Mouse (Mus musculus) hindbrain, embryonic 15.5 days (tissue): Measurements from ENCODE around the gene Elmo3. TPM values are rescaled to one million over a fixed set of nuclear protein-coding genes. Genes with fewer than 3 reads are reported as not detected.

Experiments used
- ATAC-seq: fragments of 200-750 bp; cut with Nextera tagmentation; 2 replicates; pipeline ENCODE4 v1.8.0; 2017; ENCODE audit warnings: low read depth, moderate number of reproducible peaks, moderate TSS enrichment; ENCODE audit not compliant: low FRiP score
- H3K27ac ChIP-seq: fragments of 300-500 bp; sonication (generic); replicated peaks from 2 replicates; pipeline ENCODE4 v1.5.1; 2015; ENCODE audit warnings: mild to moderate bottlenecking, inconsistent platforms
- H3K27me3 ChIP-seq: fragments of 300-500 bp; sonication (generic); 2 replicates; pipeline ENCODE4 v1.6.1; 2015; ENCODE audit warnings: control low read depth, inconsistent platforms
- H3K36me3 ChIP-seq: fragments of 300-500 bp; sonication (generic); 2 replicates; pipeline ENCODE4 v1.6.1; 2015; ENCODE audit warnings: control low read depth, inconsistent platforms
- H3K4me1 ChIP-seq: fragments of 300-500 bp; sonication (generic); replicated peaks from 2 replicates; pipeline ENCODE4 v1.6.1; 2015; ENCODE audit warnings: control low read depth, inconsistent platforms
- H3K4me2 ChIP-seq: fragments of 300-500 bp; sonication (generic); 2 replicates; pipeline ENCODE4 v1.6.1; 2015; ENCODE audit warnings: moderate library complexity, mild to moderate bottlenecking, inconsistent platforms
- H3K4me3 ChIP-seq: fragments of 300-500 bp; sonication (generic); 2 replicates; pipeline ENCODE4 v1.5.1; 2015; ENCODE audit warnings: mild to moderate bottlenecking, inconsistent platforms
- H3K9ac ChIP-seq: fragments of 300-500 bp; sonication (generic); 2 replicates; pipeline ENCODE4 v1.6.1; 2015; ENCODE audit warnings: inconsistent platforms
- H3K9me3 ChIP-seq: fragments of 300-500 bp; sonication (generic); 2 replicates; pipeline ENCODE4 v1.6.1; 2016; ENCODE audit warnings: control low read depth, inconsistent platforms
- WGBS: fragments of 180-500 bp; shearing (Covaris S2); methylation state at CpG from one replicate; pipeline ENCODE4 v1.1.7; 2015; 5-methylcytosine and 5-hydroxymethylcytosine counted together
- polyA plus RNA-seq: library from polyadenylated mRNA; unstranded; fragments of >200 nt; fragmentation: Nextera tagmentation; extraction: Ambion mirVana; gene quantifications from 2 replicates; pipeline ENCODE4 v1.2.1, GENCODE M21; 2015

Gene Elmo3
- polyA plus RNA-seq, 1 experiment from 2014 or later = 1.3 TPM

DNA sequence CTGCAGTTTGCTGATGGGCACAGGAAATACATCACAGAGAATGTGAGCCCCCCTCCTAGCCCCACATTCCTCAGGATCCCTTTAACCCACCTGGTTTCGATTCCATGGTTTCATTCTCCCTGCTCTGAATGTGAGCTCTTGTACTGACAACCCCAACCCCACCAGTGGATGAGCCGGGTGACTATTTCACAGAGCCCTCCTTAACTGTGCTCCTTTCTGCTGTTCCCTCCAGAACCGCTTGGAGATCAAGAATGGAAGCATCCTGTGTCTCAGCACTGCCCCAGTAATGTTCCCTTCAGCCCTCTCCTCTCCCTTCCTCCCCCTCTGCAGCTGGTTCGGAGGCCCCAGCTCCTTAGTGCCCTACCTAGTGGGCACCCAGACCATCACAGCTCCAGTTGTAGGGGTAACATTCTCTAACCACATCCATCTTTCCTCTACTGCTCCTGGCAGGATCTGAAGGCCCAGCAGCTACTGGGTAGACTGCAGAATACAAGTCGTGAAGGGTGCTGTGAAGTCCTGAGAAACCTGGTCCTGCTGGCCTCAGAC lies 818 bp downstream of the Elmo3 start:
- H3K4me2 ChIP-seq = peak overlapping the region; percentile 48
- peak; percentile 33; the same call in 1 of the 2 replicates for ATAC-seq
- no peak overlapping the region for H3K27ac ChIP-seq
- no peaks in the 10 kb centered on the region for H3K27me3 ChIP-seq
- no peaks in the 10 kb centered on the region for H3K9me3 ChIP-seq
- H3K36me3 ChIP-seq = peaks cover 45% of the 10 kb centered on the region
- peak overlapping the region; percentile 16; the same call in 1 of the 2 replicates for H3K4me3 ChIP-seq
- peaks cover 15% of the 10 kb centered on the region for H3K4me1 ChIP-seq
- 60% methylated on average over 5 of the region's 5 CpGs for WGBS
- no peak overlapping the region for H3K9ac ChIP-seq

DNA sequence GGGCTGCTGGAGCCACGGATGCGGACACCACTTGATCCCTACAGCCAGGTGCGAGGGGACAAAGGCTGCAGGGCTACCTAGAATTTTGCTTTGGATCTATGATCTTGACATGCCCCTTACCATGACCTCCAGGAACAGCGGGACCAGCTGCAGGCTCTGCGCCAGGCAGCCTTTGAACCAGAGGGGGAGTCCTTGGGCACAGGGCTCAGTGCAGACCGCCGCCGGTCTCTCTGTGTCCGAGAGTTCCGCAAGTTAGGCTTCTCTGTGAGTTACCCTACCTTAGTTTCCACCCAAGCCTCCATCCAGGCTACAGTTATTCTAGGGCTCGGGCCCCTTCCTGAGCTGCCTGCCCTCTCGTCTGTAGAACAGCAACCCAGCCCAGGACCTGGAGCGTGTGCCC lies 2.3 kb downstream of the Elmo3 start:
- Histone ChIP-seq H3K9ac (no peak overlapping the region), H3K27ac (no peak overlapping the region), H3K36me3 (peaks cover 36% of the 10 kb centered on the region), H3K4me1 (peaks cover 15% of the 10 kb centered on the region), H3K4me3 (no peak overlapping the region), H3K9me3 (no peaks in the 10 kb centered on the region), H3K4me2 (no peak overlapping the region), H3K27me3 (no peaks in the 10 kb centered on the region)
- ATAC-seq = no peak
- 94% methylated on average over 13 of the region's 13 CpGs for WGBS

DNA sequence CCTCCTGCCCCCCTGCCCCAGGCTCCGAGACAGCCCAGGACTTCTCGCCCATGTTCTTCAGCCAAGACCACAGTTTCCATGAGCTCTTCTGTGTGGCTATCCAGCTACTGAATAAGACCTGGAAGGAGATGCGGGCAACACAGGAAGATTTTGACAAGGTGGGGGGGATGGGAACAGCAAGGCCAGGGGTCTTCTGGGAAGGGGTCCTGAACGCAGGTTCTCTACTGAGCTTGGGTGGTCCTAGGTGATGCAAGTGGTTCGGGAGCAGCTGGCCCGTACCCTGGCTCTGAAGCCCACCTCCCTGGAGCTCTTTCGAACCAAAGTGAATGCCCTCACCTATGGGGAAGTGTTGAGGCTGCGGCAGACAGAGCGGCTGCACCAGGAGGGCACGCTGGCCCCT lies 3.0 kb downstream of the Elmo3 start:
- Histone ChIP-seq H3K4me3 (no peak overlapping the region), H3K9ac (no peak overlapping the region), H3K9me3 (no peaks in the 10 kb centered on the region), H3K27ac (no peak overlapping the region), H3K27me3 (no peaks in the 10 kb centered on the region), H3K4me2 (no peak overlapping the region), H3K36me3 (peaks cover 35% of the 10 kb centered on the region), H3K4me1 (peaks cover 15% of the 10 kb centered on the region)
- no peak for ATAC-seq
- 95% methylated on average over 10 of the region's 10 CpGs for WGBS

DNA sequence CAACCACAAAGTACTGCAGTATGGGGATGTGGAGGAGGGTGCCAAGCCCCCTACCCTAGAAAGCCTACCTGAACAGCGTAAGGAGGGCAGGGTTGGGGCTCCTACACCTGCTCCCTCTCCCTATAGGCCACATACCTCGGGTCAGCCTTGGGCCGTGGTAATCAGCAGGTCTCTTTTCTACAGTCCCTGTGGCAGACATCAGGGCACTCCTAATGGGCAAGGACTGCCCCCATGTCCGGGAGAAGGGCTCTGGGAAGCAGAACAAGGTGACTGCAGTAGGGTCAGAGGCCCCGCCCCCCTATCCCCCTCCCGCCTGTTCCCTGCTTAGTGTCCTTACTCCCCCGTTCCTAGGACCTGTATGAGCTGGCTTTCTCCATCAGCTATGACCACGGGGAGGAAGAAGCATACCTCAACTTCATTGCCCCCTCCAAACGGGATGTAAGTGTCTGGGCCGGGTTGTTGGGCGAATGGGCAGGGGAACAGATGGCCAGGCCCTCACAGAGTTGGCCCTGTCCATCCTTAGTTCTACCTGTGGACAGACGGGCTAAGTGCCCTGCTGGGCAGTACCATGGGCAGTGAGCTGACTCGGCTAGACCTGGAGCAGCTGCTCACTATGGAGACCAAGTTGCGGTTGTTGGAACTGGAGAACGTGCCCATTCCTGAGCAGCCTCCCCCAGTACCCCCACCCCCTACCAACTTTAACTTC lies 3.9 kb downstream of the Elmo3 start:
- Histone ChIP-seq H3K4me2 (no peak overlapping the region), H3K9ac (no peak overlapping the region), H3K27ac (no peak overlapping the region), H3K36me3 (peaks cover 39% of the 10 kb centered on the region), H3K9me3 (no peaks in the 10 kb centered on the region), H3K27me3 (no peaks in the 10 kb centered on the region), H3K4me3 (no peak overlapping the region), H3K4me1 (peaks cover 15% of the 10 kb centered on the region)
- no peak for ATAC-seq
- WGBS = 83% methylated on average over 15 of the region's 15 CpGs

DNA sequence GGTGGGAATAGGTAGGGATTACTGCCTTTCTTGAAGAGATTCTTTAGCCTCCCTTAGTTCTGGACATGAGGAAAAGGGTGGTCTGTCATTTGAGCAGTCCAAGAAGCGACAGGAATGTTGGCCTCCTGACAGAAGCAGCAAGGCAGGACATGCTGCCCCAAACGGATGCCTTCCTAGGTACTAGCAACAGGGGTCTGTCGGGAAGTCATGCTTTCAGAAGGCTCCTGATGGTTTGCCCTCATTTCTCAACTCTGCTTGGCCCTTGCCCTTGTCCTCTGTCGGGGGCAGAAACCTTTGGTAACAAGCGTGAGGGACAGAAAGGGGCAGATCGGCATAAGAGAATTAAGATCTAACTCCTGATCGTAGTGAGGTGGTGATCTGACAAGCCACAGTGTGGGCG lies 4.7 kb downstream of the Elmo3 start:
- no peaks in the 10 kb centered on the region for H3K27me3 ChIP-seq
- no peak for ATAC-seq
- H3K4me1 ChIP-seq = peaks cover 12% of the 10 kb centered on the region
- no peak overlapping the region for H3K4me3 ChIP-seq
- H3K27ac ChIP-seq = no peak overlapping the region
- H3K9me3 ChIP-seq = no peaks in the 10 kb centered on the region
- H3K36me3 ChIP-seq = peaks cover 39% of the 10 kb centered on the region
- 89% methylated on average over 8 of the region's 8 CpGs for WGBS
- H3K4me2 ChIP-seq = no peak overlapping the region
- H3K9ac ChIP-seq = no peak overlapping the region

DNA sequence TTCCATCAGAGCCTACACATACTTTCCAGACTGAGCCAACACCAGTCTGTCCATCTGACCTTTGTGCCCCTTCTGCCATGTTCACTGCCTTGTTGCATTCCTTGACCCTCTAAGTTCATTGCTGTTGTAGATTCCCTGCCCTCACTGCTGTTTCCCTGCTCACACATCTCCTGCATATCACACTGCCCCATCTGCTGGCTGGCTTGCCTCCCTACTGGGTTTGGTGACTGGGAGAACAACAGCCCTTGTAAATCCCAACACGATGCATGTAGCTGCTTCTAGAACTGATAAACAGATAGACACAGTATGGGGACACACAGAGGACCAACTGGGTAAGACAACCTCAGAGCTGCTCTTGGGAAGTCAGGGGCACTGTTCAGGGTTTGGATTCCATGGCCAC lies 6.3 kb downstream of the Elmo3 start:
- 87% methylated on average over 1 of the region's 1 CpGs for WGBS
- H3K9ac ChIP-seq = no peak overlapping the region
- H3K4me1 ChIP-seq = no peaks in the 10 kb centered on the region
- peaks cover 52% of the 10 kb centered on the region for H3K36me3 ChIP-seq
- no peak overlapping the region for H3K27ac ChIP-seq
- H3K4me3 ChIP-seq = no peak overlapping the region
- no peaks in the 10 kb centered on the region for H3K9me3 ChIP-seq
- H3K27me3 ChIP-seq = no peaks in the 10 kb centered on the region
- H3K4me2 ChIP-seq = no peak overlapping the region
- ATAC-seq = no peak

DNA sequence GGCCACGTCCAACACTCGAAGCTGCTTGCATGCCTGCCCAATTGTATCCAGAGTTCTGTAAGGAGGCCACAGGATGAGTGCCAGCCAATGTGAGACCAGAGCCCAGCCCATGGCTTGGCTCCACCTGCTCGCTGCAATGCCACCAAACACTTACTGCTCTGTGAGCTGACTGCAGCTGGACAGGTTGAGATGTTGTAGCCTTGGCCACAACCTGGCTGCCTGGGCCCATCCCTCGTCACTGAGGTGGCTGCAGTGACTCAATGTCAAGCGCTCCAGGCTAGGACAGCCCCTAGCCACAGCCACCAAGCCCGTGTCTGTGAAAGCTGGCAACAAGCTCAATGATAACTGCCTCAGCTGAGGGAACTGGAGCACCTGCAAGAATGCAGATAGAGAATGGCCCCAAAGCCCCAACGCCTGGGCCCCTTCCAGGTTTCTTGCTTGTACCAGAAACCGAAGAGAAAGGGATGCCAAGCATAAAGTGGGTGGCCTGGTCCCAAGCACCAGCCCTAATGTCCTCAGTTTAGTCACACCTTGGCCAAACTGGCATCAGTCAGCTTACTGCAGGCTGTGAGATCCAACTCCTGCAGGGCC lies 7.6 kb downstream of the Elmo3 start:
- peaks cover 50% of the 10 kb centered on the region for H3K36me3 ChIP-seq
- no peak overlapping the region for H3K4me2 ChIP-seq
- ATAC-seq = no peak

DNA sequence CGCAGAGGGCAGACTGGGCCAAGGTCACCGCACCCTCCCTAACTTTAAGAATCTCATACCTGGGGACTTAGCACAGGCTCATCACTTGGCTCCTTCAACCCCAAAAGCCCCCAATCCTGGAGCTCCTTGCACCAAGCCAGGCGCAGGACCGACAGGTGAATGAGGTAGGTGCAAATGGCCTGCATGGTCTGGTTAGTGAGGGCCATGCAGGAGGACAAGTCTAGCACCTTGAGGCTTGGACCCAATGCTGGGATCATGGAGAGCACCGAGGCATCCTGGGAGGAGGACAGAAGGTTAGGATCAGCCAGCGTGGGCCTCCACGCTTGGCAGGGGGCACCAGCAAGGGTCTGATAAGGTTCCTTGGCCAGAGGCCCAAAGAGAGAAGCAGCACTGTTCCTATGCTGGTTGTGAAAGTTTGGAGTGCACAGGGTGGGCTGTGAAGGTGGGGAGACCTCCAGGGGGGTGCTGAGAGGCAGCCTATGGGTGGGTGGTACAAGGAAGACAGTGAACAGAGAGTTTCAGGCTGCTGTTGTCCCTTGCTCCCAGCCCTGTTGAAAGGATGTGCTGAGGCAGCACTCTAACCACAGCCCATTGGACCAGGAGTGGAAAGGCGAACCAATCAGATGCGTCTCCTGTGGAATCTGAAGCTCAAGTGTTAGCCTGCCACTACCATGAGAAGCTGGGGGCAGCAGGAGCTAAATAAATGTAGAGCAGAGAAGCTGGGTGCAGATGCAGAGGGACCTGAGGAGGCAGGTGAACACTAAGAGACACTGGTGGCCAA lies 8.4 kb downstream of the Elmo3 start:
- no peak overlapping the region for H3K27ac ChIP-seq
- H3K4me2 ChIP-seq = no peak overlapping the region
- H3K36me3 ChIP-seq = peaks cover 46% of the 10 kb centered on the region
- H3K9me3 ChIP-seq = no peaks in the 10 kb centered on the region
- 83% methylated on average over 9 of the region's 9 CpGs for WGBS
- no peak for ATAC-seq
- H3K27me3 ChIP-seq = no peaks in the 10 kb centered on the region
- no peak overlapping the region for H3K9ac ChIP-seq
- H3K4me3 ChIP-seq = no peak overlapping the region
- no peaks in the 10 kb centered on the region for H3K4me1 ChIP-seq

More for the DNA sequence above, 7.6 kb downstream of the Elmo3 start:
- Histone ChIP-seq H3K9me3 (no peaks in the 10 kb centered on the region), H3K27me3 (no peaks in the 10 kb centered on the region), H3K9ac (no peak overlapping the region), H3K27ac (no peak overlapping the region), H3K4me3 (no peak overlapping the region), H3K4me1 (no peaks in the 10 kb centered on the region)
- WGBS = 94% methylated on average over 8 of the region's 8 CpGs

DNA sequence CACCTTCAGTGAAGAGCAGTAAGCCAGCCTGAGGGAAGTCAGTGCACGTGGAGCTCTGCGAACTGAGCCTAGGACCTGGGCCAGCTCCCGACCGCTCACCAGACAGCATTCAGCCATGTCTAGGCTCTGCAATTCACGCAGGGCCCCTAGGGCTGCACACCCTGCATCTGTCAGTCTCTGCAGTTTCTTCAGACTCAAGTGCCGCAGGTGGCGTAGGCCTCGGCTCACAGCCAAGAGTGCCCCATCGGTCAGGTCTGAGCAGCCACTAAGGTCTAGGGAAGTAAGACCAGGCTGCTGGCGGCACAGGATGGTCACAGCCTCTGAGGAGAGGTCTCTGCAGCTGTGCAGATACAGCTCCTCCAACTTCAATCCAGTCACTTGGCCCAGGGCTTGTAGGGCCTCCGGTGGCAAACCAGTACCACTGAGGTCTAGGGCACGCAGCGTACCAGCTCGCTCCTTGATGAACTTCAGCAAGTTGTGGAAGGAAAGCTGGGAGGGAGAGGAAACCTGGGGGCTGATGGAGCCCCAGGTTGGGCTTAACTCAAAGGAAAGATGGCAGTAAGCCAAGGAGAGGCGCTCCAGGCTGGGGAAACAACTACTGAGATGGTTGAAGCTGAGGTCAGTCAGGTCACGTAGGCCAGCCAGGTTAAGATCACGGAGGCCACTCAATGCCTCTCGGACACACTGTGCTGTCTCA lies 9.8 kb downstream of the Elmo3 start:
- Histone ChIP-seq H3K4me1 (no peaks in the 10 kb centered on the region), H3K36me3 (peaks cover 49% of the 10 kb centered on the region), H3K27ac (no peak overlapping the region), H3K27me3 (no peaks in the 10 kb centered on the region), H3K4me3 (no peak overlapping the region), H3K9ac (no peak overlapping the region), H3K4me2 (no peak overlapping the region), H3K9me3 (no peaks in the 10 kb centered on the region)
- 89% methylated on average over 18 of the region's 18 CpGs for WGBS
- ATAC-seq = 0 out of 2 replicates have a peak, but pooled peaks have one; percentile 12

DNA sequence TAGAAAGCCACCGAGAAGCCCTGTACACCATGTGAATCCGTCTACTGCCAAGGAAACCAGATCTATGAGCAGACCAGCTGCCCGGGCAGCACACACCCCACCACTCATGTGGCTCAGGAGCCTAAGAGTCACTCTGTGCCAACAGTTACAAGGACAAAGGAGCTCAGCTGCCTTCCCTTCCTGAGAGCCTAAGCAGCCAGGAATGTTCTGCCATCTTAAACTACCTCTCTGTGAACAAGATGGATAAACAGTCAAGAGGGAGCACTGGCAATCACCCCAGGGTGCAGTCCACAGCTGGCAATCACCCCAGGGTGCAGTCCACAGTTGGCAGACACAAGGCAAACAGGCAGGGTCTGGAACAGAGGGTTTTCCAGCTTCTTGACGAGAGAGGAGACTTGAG lies 12.5 kb downstream of the Elmo3 start:
- H3K27me3 ChIP-seq = no peaks in the 10 kb centered on the region
- no peak overlapping the region for H3K27ac ChIP-seq
- H3K4me1 ChIP-seq = no peaks in the 10 kb centered on the region
- H3K4me2 ChIP-seq = no peak overlapping the region
- no peak overlapping the region for H3K4me3 ChIP-seq
- H3K9me3 ChIP-seq = no peaks in the 10 kb centered on the region
- peaks cover 49% of the 10 kb centered on the region for H3K36me3 ChIP-seq
- no peak overlapping the region for H3K9ac ChIP-seq
- WGBS = 72% methylated on average over 4 of the region's 4 CpGs
- no peak for ATAC-seq

DNA sequence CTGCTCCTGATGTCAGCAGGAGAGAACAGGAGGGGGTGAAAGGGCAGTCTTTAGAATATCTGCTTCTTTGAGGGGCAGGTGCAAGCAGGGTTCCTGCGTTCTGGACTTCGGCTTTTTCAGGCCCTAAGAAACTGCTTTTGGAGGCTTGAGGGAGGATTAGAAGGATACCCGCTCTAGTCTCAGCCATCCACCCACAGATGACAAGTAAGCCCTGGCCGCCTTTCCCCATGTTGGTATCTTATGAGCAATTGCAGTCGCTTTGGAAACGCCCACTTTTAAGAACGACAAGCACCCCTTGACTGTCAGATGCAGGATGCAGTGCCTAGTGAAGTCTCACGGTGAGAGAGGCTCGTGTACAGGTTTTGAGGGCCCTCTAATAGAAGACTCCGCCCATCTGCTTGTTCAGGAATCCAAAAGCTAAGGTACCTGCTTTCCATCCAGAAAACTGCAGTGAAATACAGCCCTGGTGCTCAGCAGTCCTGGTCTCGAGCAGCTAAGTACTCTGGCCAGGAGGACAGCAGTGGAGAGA lies 13.3 kb downstream of the Elmo3 start:
- H3K4me3 ChIP-seq = no peak overlapping the region
- H3K4me2 ChIP-seq = no peak overlapping the region
- H3K27me3 ChIP-seq = no peaks in the 10 kb centered on the region
- no peaks in the 10 kb centered on the region for H3K4me1 ChIP-seq
- 91% methylated on average over 11 of the region's 11 CpGs for WGBS
- peaks cover 41% of the 10 kb centered on the region for H3K36me3 ChIP-seq
- H3K9ac ChIP-seq = no peak overlapping the region
- ATAC-seq = no peak
- H3K27ac ChIP-seq = no peak overlapping the region
- H3K9me3 ChIP-seq = no peaks in the 10 kb centered on the region
